Mouse (Mus musculus) limb, embryonic 13.5 days (tissue): ENCODE results near the gene Ndufc1. TPM values are rescaled to one million over a fixed set of nuclear protein-coding genes. Genes with fewer than 3 reads are reported as not detected.
"Not testable (repeated sequence)": the region's sequence is repeated elsewhere in the genome, so short reads cannot be mapped to it uniquely, and the experiment has no call there.

ENCODE experiments used
- ATAC-seq: fragments of 200-750 bp; cut with Nextera tagmentation; 2 replicates; pipeline ENCODE4 v1.8.0; 2017; ENCODE audit warnings: low read depth, moderate number of reproducible peaks, moderate TSS enrichment; ENCODE audit not compliant: low FRiP score
- H3K27ac ChIP-seq: fragments of 300-500 bp; sonication (generic); 2 replicates; pipeline ENCODE4 v1.5.1; 2015; ENCODE audit warnings: inconsistent platforms, mild to moderate bottlenecking, moderate library complexity
- H3K27me3 ChIP-seq: fragments of 300-500 bp; sonication (generic); 2 replicates; pipeline ENCODE4 v1.6.1; 2015; ENCODE audit warnings: mild to moderate bottlenecking, inconsistent platforms
- H3K36me3 ChIP-seq: fragments of 300-500 bp; sonication (generic); 2 replicates; pipeline ENCODE4 v1.6.1; 2015; ENCODE audit warnings: inconsistent platforms, mild to moderate bottlenecking, moderate library complexity
- H3K4me1 ChIP-seq: fragments of 300-500 bp; sonication (generic); 2 replicates; pipeline ENCODE4 v1.6.1; 2015; ENCODE audit warnings: inconsistent platforms
- H3K4me2 ChIP-seq: fragments of 300-500 bp; sonication (generic); replicated peaks from 2 replicates; pipeline ENCODE4 v1.6.1; 2015; ENCODE audit warnings: inconsistent platforms, mild to moderate bottlenecking, moderate library complexity
- H3K4me3 ChIP-seq: fragments of 300-500 bp; sonication (generic); 2 replicates; pipeline ENCODE4 v1.5.1; 2015; ENCODE audit warnings: moderate library complexity, mild to moderate bottlenecking, inconsistent platforms
- H3K9ac ChIP-seq: fragments of 300-500 bp; sonication (generic); 2 replicates; pipeline ENCODE4 v1.6.1; 2015; ENCODE audit warnings: mild to moderate bottlenecking, inconsistent platforms
- H3K9me3 ChIP-seq: fragments of 300-500 bp; sonication (generic); 2 replicates; pipeline ENCODE4 v1.6.1; 2016; ENCODE audit warnings: inconsistent platforms
- WGBS: fragments of 180-500 bp; shearing (Covaris S2); methylation state at CpG from one replicate; pipeline ENCODE4 v1.1.7; 2015; 5-methylcytosine and 5-hydroxymethylcytosine counted together
- polyA plus RNA-seq: library from polyadenylated mRNA; unstranded; fragments of >200 nt; fragmentation: Nextera tagmentation; extraction: Ambion mirVana; gene quantifications from 2 replicates; pipeline ENCODE4 v1.2.1, GENCODE M21; 2015

The Ndufc1 gene
- polyA plus RNA-seq, 1 experiment from 2014 or later, result 645 TPM

DNA sequence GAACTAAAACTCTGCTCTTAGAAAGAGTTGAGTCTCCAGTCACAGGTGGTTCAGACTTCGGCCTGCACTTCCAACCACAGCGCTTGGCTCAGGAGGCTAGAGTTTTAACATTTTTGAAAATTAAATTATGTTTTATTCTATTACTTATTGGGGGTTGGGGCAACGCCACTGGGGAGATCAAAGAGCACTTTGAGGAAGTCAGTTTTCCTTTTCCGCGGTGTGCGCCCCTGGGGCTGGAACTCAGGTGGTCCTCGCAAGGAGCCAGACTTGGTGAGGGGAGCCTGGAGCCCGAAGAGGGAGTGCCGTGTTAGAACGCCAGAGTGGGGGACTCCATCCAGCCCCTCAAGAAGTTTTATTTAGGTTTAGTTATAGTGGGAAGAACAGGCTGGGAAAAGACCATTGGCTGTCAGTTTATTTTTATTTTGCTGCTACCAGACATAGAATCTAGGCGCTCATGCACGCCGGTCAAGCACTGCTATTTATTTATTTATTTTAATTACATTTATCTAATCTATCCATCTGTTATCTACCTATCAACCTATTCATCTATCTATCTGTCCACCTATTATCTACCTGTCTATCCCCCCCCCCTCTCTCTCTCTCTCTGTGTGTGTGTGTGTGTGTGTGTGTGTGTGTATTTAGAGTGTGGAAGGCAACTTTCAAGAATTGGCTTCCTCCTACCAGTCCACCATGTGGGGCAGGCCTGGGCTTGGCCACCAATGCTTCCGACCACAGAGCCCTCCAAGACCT, 49.1 kb downstream of the Ndufc1 start:
- H3K4me1 ChIP-seq, result peaks cover 16% of the 10 kb centered on the region; the same call in 1 of the 2 replicates
- H3K27ac ChIP-seq, result no peak overlapping the region
- peak overlapping the region; percentile 83 for H3K4me2 ChIP-seq
- no peak for ATAC-seq
- H3K27me3 ChIP-seq, result 0 out of 2 replicates have a peak, but pooled peaks cover 6% of the 10 kb centered on the region
- no peaks in the 10 kb centered on the region for H3K9me3 ChIP-seq
- peak overlapping the region; percentile 66 for H3K4me3 ChIP-seq
- no peaks in the 10 kb centered on the region for H3K36me3 ChIP-seq
- WGBS, result 25% methylated on average over 14 of the region's 14 CpGs
- no peak overlapping the region for H3K9ac ChIP-seq

DNA sequence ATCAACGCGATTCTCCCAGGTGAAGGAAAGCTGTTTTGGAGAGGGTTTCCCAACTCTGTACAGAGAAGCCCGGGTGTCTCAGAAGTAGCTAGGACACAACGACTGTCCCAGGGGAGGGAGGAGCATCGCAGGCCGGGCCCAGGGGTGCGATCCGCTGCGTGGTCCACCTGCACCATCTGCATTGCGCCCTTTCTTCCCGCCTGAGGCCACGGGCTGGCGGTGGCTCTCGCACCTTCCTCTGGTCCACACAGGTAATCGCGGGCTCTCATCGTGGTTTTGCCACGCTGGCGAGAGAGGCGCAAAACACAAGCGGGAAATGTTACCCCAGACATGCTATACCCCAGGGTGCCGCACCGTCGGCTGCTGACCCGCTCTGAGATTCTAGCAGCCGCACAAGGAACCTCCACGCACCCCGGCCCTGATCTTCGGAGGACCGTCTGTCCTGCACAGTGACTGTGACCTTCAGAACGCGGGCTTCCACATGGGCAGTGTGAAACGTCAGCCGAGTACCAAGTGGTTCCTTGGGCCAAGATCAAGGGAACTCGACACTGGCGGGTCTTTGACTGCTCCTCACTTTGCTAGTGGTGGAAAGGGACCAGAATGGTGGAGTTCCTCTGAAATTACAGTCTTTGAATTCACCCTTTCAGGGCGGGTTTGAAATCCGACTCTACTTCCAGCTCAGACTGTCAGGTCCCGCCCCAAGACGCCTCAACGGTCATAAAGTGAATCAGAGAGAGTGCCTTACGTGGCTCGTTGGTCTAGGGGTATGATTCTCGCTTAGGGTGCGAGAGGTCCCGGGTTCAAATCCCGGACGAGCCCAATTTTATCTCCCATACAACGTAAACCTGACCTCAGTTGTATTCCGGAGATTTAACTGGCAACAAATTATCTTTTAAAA, 49.9 kb downstream of the Ndufc1 start:
- peak overlapping the region; percentile 73 for H3K9ac ChIP-seq
- H3K36me3 ChIP-seq, result no peaks in the 10 kb centered on the region
- peaks cover 12% of the 10 kb centered on the region; the same call in 1 of the 2 replicates for H3K4me1 ChIP-seq
- H3K27ac ChIP-seq, result peak overlapping the region; percentile 44; the same call in 1 of the 2 replicates
- 0 out of 2 replicates have a peak, but pooled peaks cover 4% of the 10 kb centered on the region for H3K27me3 ChIP-seq
- H3K4me2 ChIP-seq, result peak overlapping the region; percentile 83
- no peaks in the 10 kb centered on the region for H3K9me3 ChIP-seq
- H3K4me3 ChIP-seq, result peak overlapping the region; percentile 66
- under 1% methylated on average over 50 of the region's 50 CpGs for WGBS
- peak; percentile 77 for ATAC-seq

- Histone ChIP-seq H3K36me3 (no peaks in the 10 kb centered on the region), H3K4me2 (peak overlapping the region; percentile 83), H3K9ac (0 out of 2 replicates have a peak overlapping the region, but pooled peaks have one; percentile 26), H3K9me3 (no peaks in the 10 kb centered on the region), H3K4me3 (peak overlapping the region; percentile 66), H3K4me1 (peaks cover 12% of the 10 kb centered on the region; the same call in 1 of the 2 replicates), H3K27ac (no peak overlapping the region), H3K27me3 (no peaks in the 10 kb centered on the region)
- under 1% methylated on average over 15 of the region's 15 CpGs for WGBS
- ATAC-seq, result peak; percentile 48; the same call in 1 of the 2 replicates
Measured at GRCm38 (mm10) chr3:51358181-51358580, 50.6 kb downstream of the Ndufc1 start.

DNA sequence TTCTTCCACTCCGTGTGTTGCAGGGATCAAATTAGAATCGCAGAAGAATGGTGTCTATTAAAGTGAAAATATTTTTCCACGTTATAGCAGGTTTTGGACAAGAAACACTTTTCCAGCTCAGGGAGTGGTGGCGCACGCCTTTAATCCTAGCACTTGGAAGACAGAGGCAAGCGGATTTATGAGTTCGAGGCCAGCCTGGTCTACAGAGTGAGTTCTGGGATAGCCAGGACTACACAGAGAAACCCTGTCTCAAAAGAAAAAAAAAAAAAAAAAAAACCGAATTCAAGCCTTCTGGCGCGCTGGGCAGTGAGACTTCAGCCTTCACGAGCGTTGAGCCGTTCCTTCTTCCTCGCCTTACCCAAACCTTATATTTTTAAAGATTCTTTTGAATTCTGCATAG, 51.2 kb downstream of the Ndufc1 start:
- no peak overlapping the region for H3K27ac ChIP-seq
- 0 out of 2 replicates have a peak overlapping the region, but pooled peaks have one; percentile 26 for H3K9ac ChIP-seq
- ATAC-seq, result no peak
- no peaks in the 10 kb centered on the region for H3K27me3 ChIP-seq
- no peaks in the 10 kb centered on the region for H3K36me3 ChIP-seq
- WGBS, result 12% methylated on average over 14 of the region's 14 CpGs
- H3K9me3 ChIP-seq, result no peaks in the 10 kb centered on the region
- H3K4me1 ChIP-seq, result peaks cover 12% of the 10 kb centered on the region; the same call in 1 of the 2 replicates
- H3K4me3 ChIP-seq, result peak overlapping the region; percentile 66
- peak overlapping the region; percentile 83 for H3K4me2 ChIP-seq

DNA sequence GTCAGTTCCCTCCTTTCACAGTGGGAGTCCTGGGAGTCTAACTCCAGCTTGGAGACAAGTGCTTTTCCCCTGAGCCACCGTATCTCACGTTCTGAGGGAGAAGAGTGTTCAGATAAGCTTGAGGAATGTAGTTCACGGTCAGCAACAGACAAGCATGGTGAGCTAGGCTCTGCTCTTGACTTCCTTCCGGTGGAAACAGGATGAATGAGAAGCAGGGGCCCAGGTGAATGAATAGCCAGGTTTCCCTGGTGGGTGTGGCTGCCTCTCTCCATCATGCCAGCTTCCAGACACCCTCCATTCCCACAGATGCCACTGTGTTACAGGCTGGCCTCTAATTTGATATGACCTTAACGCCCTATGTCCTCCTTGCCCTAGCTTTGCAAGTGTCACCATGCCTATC, 51.7 kb downstream of the Ndufc1 start:
- H3K9ac ChIP-seq, result no peak overlapping the region
- H3K4me3 ChIP-seq, result no peak overlapping the region
- H3K4me2 ChIP-seq, result peak overlapping the region; percentile 83; the same call in 1 of the 2 replicates
- ATAC-seq, result no peak
- no peak overlapping the region for H3K27ac ChIP-seq
- 50% methylated on average over 5 of the region's 5 CpGs for WGBS
- H3K36me3 ChIP-seq, result no peaks in the 10 kb centered on the region
- no peaks in the 10 kb centered on the region for H3K27me3 ChIP-seq
- H3K9me3 ChIP-seq, result no peaks in the 10 kb centered on the region
- peaks cover 12% of the 10 kb centered on the region; the same call in 1 of the 2 replicates for H3K4me1 ChIP-seq

GRCm38 (mm10) chr3:51354956-51355355, 53.8 kb downstream of the Ndufc1 start:
- not testable (repeated sequence) for H3K27ac ChIP-seq, H3K27me3 ChIP-seq, H3K4me3 ChIP-seq, ATAC-seq, H3K36me3 ChIP-seq, H3K4me2 ChIP-seq, H3K9me3 ChIP-seq, H3K9ac ChIP-seq
- WGBS, result 87% methylated on average over 6 of the region's 6 CpGs
- H3K4me1 ChIP-seq, result peaks cover 12% of the 10 kb centered on the region; the same call in 1 of the 2 replicates

Other genes starting within 250 kb of the Ndufc1 start
- gene Noct, start 184.5 kb downstream of the Ndufc1 start, polyA plus RNA-seq, result 10.0 and 10.4 TPM in 2 replicates
- gene Elf2, start 68.3 kb downstream of the Ndufc1 start, polyA plus RNA-seq, result 65.0 and 70.3 TPM in 2 replicates
- gene Mgarp, start 12.2 kb downstream of the Ndufc1 start, polyA plus RNA-seq, result 4.5 and 6.4 TPM in 2 replicates
- 51.7 and 52.2 TPM in 2 replicates for gene Naa15, start 6.2 kb upstream of the Ndufc1 start, polyA plus RNA-seq
- 29.1 and 29.5 TPM in 2 replicates for gene Rab33b, start 74.9 kb upstream of the Ndufc1 start, polyA plus RNA-seq
- gene Setd7, start 151.9 kb upstream of the Ndufc1 start, polyA plus RNA-seq, result 4.9 and 5.1 TPM in 2 replicates